Mouse (Mus musculus) 3T3-L1 (cell line): ENCODE measurements at regions not wholly inside any gene's neighbourhood (a gene's known extent, or its start where the extent isn't known, plus 50 kb on each side); places are given as distances from the start of the nearest gene placed in this dataset.
A peak's percentile ranks its signal among the peaks of the same experiment; 100 is the strongest.

ENCODE experiments used
- DNase-seq: peaks from one replicate; pipeline ENCODE4 v3.0.0-alpha.2; 2015; ENCODE audit warnings: low read depth, low spot score

- no peak for DNase-seq
These were observed 487.9 kb upstream of the Adam24 start for GRCm38 (mm10) chr8:40186715-40187583.

- peak; percentile 66 for DNase-seq
These were observed 487.3 kb upstream of the Adam24 start for GRCm38 (mm10) chr8:40187584-40187934.

GRCm38 (mm10) chr8:40192266-40192665, 482.6 kb upstream of the Adam24 start:
- DNase-seq, result no peak

GRCm38 (mm10) chr8:40193148-40193547, 481.7 kb upstream of the Adam24 start:
- DNase-seq, result no peak

GRCm38 (mm10) chr8:40210871-40211270, 464.0 kb upstream of the Adam24 start:
- DNase-seq, result no peak

GRCm38 (mm10) chr8:40223521-40223920, 451.4 kb upstream of the Adam24 start:
- DNase-seq, result peak; percentile 31

GRCm38 (mm10) chr8:40227262-40227661, 447.6 kb upstream of the Adam24 start:
- no peak for DNase-seq
